Mouse (Mus musculus): ENCODE measurements around the gene Ifnlr1. TPM values are rescaled to one million over a fixed set of nuclear protein-coding genes. Genes with fewer than 3 reads are reported as not detected.

Gene Ifnlr1
- total and polyA plus RNA-seq, 3 experiments = 1.8 to 3.2 (median 2.0) TPM

DNA sequence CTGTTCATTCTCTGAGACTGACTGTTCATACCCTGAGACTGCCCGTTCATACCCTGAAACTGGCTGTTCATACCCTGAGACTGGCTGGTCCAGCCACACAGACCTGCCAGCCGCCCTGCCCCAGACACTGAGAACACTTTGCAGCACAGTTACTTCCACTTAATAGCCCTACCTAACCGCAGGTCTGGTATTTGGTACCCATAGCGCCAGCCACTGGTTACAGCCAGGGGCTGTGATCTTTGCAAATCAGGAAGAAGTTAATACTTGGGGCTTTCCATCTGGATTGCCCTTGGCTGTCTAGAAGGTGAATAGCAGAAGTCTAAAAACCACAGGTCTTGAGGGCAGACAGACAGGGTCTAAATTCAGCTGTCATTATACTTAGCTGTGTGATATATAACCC lies 6.8 kb upstream of the Ifnlr1 start:
- DNase-seq = no peak
- Histone ChIP-seq H3K36me3 (ENCODE audit: control insufficient read depth, insufficient read depth, low read length) (no peaks in the 10 kb centered on the region), H3K79me2 (replicated peaks; ENCODE audit: control insufficient read depth, insufficient read depth, low read length) (no peaks in the 10 kb centered on the region), H3K27me3 (ENCODE audit: control insufficient read depth, insufficient read depth, low read length) (no peaks in the 10 kb centered on the region), H3K4me1 (ENCODE audit: control insufficient read depth, insufficient read depth, low read length) (no peaks in the 10 kb centered on the region), H3K9ac (ENCODE audit: low read depth, low read length) (no peak overlapping the region), H3K4me3 (no peak overlapping the region), H3K27ac (no peak overlapping the region)
- intact Hi-C loops (cut with DNase I) = no loop called here
- TF ChIP-seq CTCF (IDR thresholded peaks at IDR 0.05) = no peak
- TF ChIP-seq POLR2A (IDR thresholded peaks at IDR 0.05; ENCODE audit: insufficient read depth, low read depth, low read length) = no peak
- no peak for TF ChIP-seq EP300 (IDR thresholded peaks at IDR 0.05; ENCODE audit: insufficient read depth, low read depth, low read length)
- WGBS = 84% methylated on average over 4 of the region's 4 CpGs

DNA sequence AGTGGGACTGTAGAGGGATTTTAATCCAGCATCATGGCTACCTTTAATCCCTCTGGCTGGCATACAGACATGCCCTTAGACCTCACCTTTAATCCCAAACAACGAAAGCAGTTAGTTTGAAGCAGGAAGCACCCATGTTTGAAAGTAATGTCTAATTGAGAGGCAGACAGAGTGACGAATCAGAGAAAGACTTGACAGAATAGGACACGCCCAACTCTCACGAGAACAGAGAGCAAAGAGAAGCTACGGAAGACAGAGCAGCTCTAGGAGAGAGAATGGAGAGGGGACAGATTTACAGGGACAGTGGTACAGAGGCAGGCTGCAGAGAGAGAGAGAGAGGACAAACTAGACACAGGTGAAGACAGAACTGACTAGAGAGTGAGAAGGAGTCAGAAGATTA lies 4.3 kb upstream of the Ifnlr1 start:
- intact Hi-C loops (cut with DNase I) = no loop called here
- Histone ChIP-seq H3K27me3 (ENCODE audit: control insufficient read depth, insufficient read depth, low read length) (no peaks in the 10 kb centered on the region), H3K9ac (ENCODE audit: low read depth, low read length) (no peak overlapping the region), H3K27ac (no peak overlapping the region), H3K36me3 (ENCODE audit: control insufficient read depth, insufficient read depth, low read length) (no peaks in the 10 kb centered on the region), H3K4me3 (no peak overlapping the region), H3K79me2 (replicated peaks; ENCODE audit: control insufficient read depth, insufficient read depth, low read length) (no peaks in the 10 kb centered on the region), H3K4me1 (ENCODE audit: control insufficient read depth, insufficient read depth, low read length) (peaks cover 2% of the 10 kb centered on the region; the same call in 1 of the 2 replicates)
- 77% methylated on average over 5 of the region's 5 CpGs for WGBS
- DNase-seq = no peak
- TF ChIP-seq CTCF (IDR thresholded peaks at IDR 0.05) = no peak
- no peak for TF ChIP-seq EP300 (IDR thresholded peaks at IDR 0.05; ENCODE audit: insufficient read depth, low read depth, low read length)
- no peak for TF ChIP-seq POLR2A (IDR thresholded peaks at IDR 0.05; ENCODE audit: insufficient read depth, low read depth, low read length)

DNA sequence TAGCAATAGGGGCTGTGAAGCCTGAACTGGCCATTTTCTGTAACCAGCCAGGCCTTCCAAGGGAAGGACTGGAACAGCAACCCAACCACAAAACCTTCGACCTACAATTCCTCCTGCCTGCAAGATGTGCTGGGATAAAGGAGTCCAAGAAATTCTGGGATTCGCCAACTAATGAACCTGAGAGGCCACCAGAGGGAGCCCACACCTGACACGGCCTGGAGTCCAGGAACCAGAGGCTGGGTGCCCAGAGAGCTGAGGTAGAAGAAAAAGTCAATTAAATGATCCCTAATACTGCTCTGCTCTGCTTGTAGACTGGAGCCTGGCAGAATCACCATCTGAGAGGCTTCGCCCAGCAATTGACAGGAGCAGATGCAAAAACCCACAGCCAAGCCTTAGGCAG lies 2.5 kb upstream of the Ifnlr1 start:
- peaks cover 3% of the 10 kb centered on the region; the same call in 1 of the 2 replicates for H3K4me1 ChIP-seq (ENCODE audit: control insufficient read depth, insufficient read depth, low read length)
- no peaks in the 10 kb centered on the region for H3K36me3 ChIP-seq (ENCODE audit: control insufficient read depth, insufficient read depth, low read length)
- no peaks in the 10 kb centered on the region for H3K27me3 ChIP-seq (ENCODE audit: control insufficient read depth, insufficient read depth, low read length)
- intact Hi-C loops (cut with DNase I) = loop anchor here (1.0 kb wide), 2 partner anchors 21 to 26 kb away; no protein-coding TSS in a partner anchor
- H3K9ac ChIP-seq (ENCODE audit: low read depth, low read length) = no peak overlapping the region
- TF ChIP-seq CTCF (IDR thresholded peaks at IDR 0.05) (peak; percentile 75), EP300 (IDR thresholded peaks at IDR 0.05; ENCODE audit: insufficient read depth, low read depth, low read length) (no peak)
- peak; percentile 24 to 35 for DNase-seq
- no peaks in the 10 kb centered on the region for H3K79me2 ChIP-seq (replicated peaks; ENCODE audit: control insufficient read depth, insufficient read depth, low read length)
- 26% methylated on average over 4 of the region's 4 CpGs for WGBS
- no peak overlapping the region for H3K27ac ChIP-seq
- H3K4me3 ChIP-seq = no peak overlapping the region

DNA sequence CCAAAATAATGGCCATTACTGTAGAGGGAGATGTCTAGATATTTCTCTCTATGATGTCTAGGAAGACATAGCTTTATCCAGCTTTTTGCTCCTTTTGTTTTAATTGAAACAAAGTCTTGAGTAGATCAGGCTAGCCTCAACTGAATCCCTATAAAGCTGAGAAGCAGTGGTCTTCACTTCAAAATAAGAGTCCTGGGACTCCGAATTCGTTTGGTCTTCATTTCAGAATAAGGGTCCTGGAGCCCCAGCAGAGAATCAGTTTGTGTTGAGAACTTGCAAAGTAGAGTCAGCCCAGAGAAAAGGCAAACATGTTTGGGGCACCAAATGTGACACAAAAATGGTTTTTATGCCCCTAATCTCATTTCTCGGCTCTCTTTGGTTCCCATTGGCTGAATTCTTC lies 1.4 kb upstream of the Ifnlr1 start:
- no peaks in the 10 kb centered on the region for H3K27me3 ChIP-seq (ENCODE audit: control insufficient read depth, insufficient read depth, low read length)
- H3K9ac ChIP-seq (ENCODE audit: low read depth, low read length) = no peak overlapping the region
- H3K4me1 ChIP-seq (ENCODE audit: control insufficient read depth, insufficient read depth, low read length) = peaks cover 3% of the 10 kb centered on the region; the same call in 1 of the 2 replicates
- no peaks in the 10 kb centered on the region for H3K36me3 ChIP-seq (ENCODE audit: control insufficient read depth, insufficient read depth, low read length)
- TF ChIP-seq POLR2A (IDR thresholded peaks at IDR 0.05; ENCODE audit: insufficient read depth, low read depth, low read length) = no peak
- no peak for DNase-seq
- WGBS = 38% methylated on average over 3 of the region's 3 CpGs
- H3K27ac ChIP-seq = no peak overlapping the region
- no peak overlapping the region for H3K4me3 ChIP-seq
- no peaks in the 10 kb centered on the region for H3K79me2 ChIP-seq (replicated peaks; ENCODE audit: control insufficient read depth, insufficient read depth, low read length)
- intact Hi-C loops (cut with DNase I) = no loop called here

DNA sequence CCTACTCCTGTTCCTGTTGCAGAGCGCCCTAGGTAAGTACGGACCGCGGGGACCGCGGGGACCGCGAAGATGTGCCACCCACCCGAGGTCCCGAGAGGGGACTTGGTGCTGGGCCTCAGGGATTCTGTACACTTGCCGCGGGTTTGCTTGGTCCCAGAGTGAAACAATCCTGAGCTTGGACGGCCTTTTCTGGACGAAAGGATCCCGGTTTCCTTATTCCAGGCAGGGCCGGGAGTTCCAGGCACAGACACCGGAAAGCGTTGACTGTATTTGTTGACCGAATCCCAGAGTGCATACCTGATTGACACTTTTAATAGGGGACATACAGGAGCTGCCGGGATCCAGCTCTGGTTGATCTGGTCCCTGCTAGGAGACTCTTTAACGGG lies 474 bp downstream of the Ifnlr1 start:
- Histone ChIP-seq H3K4me3 (peak overlapping the region; percentile 59), H3K27me3 (ENCODE audit: control insufficient read depth, insufficient read depth, low read length) (no peaks in the 10 kb centered on the region), H3K4me1 (ENCODE audit: control insufficient read depth, insufficient read depth, low read length) (peaks cover 3% of the 10 kb centered on the region; the same call in 1 of the 2 replicates), H3K9ac (ENCODE audit: low read depth, low read length) (peak overlapping the region; percentile 88), H3K79me2 (replicated peaks; ENCODE audit: control insufficient read depth, insufficient read depth, low read length) (no peaks in the 10 kb centered on the region), H3K36me3 (ENCODE audit: control insufficient read depth, insufficient read depth, low read length) (no peaks in the 10 kb centered on the region), H3K27ac (peak overlapping the region; percentile 66)
- TF ChIP-seq EP300 (IDR thresholded peaks at IDR 0.05; ENCODE audit: insufficient read depth, low read depth, low read length) (no peak), POLR2A (IDR thresholded peaks at IDR 0.05; ENCODE audit: insufficient read depth, low read depth, low read length) (no peak), CTCF (IDR thresholded peaks at IDR 0.05) (no peak)
- intact Hi-C loops (cut with DNase I) = no loop called here
- WGBS = under 1% methylated on average over 21 of the region's 21 CpGs
- no peak for DNase-seq

DNA sequence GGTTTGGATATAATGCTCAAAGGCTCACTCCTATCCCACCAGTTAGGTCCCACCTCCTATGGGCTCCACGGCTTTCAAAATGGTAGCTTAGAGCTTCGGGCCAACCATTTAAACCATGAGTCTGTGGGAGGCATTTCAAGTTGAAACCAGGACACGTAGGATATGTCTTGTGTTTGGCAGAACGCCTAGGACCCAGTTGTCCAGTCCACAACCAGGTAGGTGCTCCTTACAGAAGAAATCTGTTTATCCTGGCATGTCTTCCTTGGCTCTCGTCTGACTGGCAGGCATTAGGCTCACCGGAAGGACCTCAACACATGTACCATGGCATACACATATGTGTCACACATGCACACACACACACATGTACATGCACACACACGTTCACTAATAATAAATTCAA lies 3.7 kb downstream of the Ifnlr1 start:
- H3K9ac ChIP-seq (ENCODE audit: low read depth, low read length) = no peak overlapping the region
- H3K4me1 ChIP-seq (ENCODE audit: control insufficient read depth, insufficient read depth, low read length) = peaks cover 3% of the 10 kb centered on the region; the same call in 1 of the 2 replicates
- DNase-seq = no peak
- H3K4me3 ChIP-seq = no peak overlapping the region
- intact Hi-C loops (cut with DNase I) = loop anchor here (2.0 kb wide), 1 partner anchor 15 kb away; no protein-coding TSS in a partner anchor
- H3K79me2 ChIP-seq (replicated peaks; ENCODE audit: control insufficient read depth, insufficient read depth, low read length) = no peaks in the 10 kb centered on the region
- no peaks in the 10 kb centered on the region for H3K36me3 ChIP-seq (ENCODE audit: control insufficient read depth, insufficient read depth, low read length)
- H3K27ac ChIP-seq = no peak overlapping the region
- no peaks in the 10 kb centered on the region for H3K27me3 ChIP-seq (ENCODE audit: control insufficient read depth, insufficient read depth, low read length)
- WGBS = 83% methylated on average over 7 of the region's 7 CpGs
- TF ChIP-seq EP300 (IDR thresholded peaks at IDR 0.05; ENCODE audit: insufficient read depth, low read depth, low read length) (no peak), CTCF (IDR thresholded peaks at IDR 0.05) (no peak), POLR2A (IDR thresholded peaks at IDR 0.05; ENCODE audit: insufficient read depth, low read depth, low read length) (no peak)

All from heart, adult 2 months (tissue).